Mouse (Mus musculus): ENCODE results near the gene Wfikkn2. TPM values are rescaled to one million over a fixed set of nuclear protein-coding genes. Genes with fewer than 3 reads are reported as not detected.

The Wfikkn2 gene
- polyA plus RNA-seq (2014; fragmentation: Nextera tagmentation; extraction: Ambion mirVana): 0.79 and 1.2 TPM in 2 replicates

DNA sequence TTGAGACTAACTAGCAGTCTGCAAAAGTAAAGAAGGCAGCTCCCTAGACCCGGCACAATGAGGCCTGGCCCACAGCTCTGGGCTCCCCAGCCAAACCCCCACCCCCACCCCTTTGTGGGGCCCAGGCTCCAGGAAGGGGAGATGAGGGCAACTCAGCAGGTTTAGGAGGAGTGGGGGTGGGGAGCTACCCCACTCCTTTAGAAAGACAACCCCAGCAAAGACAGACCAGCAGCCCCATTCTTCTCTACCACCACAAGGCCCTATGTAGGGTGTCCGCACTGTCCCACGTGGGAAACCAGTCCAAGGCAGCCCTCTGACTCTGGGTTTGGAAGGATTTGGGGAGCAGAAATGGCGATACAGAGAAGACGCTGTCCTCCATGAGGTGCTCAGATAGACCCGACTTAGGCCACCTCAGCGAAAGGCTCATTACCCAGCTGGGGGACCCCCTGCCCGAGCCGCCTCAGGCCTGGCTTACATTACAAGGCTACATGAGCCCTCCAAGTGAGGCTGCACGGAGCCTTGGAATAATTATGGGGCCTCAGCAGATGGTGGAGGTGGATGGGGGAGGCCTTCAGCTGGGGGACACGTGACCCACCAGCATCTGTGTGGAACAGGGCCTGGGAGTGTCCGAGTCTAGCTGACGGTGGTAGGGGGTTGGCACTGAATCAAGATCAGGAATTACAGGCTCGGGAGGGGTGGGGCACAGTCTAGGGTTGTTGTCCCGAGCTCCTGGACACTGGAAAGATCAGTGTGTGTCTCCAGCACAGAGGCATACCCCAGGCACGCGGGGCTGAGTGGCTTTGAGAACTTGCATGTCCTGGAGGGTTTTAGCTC, at the start of gene Wfikkn2:
Gene Wfikkn2, minus strand, starts transcription at position 51 of the 834 bp plus-strand sequence.
- Histone ChIP-seq H3K4me2 (replicated peaks; ENCODE audit: low read depth, low read length) (no peak within 1 kb of the TSS), H3K4me3 (ENCODE audit: low read length) (no peak within 1 kb of the TSS), H3K36me3 (ENCODE audit: control insufficient read depth, insufficient read depth, low read length) (no peaks in the 10 kb centered on the region), H3K27ac (ENCODE audit: low read depth, low read length) (peak within 1 kb of the TSS; percentile 69; the same call in 1 of the 2 replicates), H3K9me3 (ENCODE audit: control insufficient read depth, low read length) (no peaks in the 10 kb centered on the region), H3K4me1 (ENCODE audit: control insufficient read depth, insufficient read depth, low read length) (peaks cover 39% of the 10 kb centered on the region), H3K9ac (ENCODE audit: low read depth, low read length) (0 out of 2 replicates have a peak within 1 kb of the TSS, but pooled peaks have one; percentile 7), H3K27me3 (ENCODE audit: control insufficient read depth, insufficient read depth, low read length) (no peaks in the 10 kb centered on the region)
- ATAC-seq (ENCODE audit: low FRiP score, low TSS enrichment): peak; percentile 84
- WGBS: 32% methylated on average over 17 of the region's 17 CpGs

DNA sequence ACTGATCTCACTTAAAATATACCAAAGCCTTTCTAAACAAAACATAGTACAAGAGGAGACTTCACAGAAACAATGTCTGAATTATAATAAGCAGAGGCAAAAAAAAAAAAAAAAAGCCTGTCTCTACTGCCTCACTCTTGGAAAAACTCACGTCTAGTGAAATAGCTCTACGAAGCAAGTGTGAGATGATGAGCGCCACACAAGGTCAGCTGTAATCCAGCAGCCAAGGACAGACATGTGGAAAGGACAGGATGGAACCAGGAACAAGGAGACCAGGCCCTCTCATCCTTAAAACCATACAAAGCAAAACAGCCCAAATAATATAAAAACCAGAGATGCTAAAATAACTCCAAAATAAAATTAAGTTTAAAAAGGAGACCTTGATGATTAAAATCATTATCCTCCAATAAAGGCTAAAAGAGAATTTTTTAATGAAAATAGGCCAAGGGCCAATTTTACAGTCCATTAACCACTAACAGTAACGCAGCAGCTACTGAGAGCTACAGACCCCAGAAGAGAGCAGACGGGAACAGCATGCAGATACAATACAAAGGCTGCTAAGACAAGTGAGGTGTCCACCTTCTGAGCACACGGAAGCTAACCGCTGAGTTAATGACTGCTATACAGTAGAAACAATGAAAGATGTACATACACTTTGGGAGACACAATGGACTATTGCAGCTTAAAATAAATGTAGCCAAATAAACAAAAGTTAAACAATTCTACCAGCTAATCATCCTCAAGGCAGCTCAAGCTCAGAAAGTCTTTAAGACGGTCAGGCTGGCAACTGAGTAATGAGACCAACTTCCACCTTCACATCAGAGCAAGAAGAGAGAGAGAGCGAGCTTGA, 49.4 kb upstream of the Wfikkn2 start:
- ATAC-seq (ENCODE audit: low FRiP score, low TSS enrichment): no peak
- Histone ChIP-seq H3K9ac (ENCODE audit: low read depth, low read length) (no peak overlapping the region), H3K27me3 (ENCODE audit: control insufficient read depth, insufficient read depth, low read length) (no peaks in the 10 kb centered on the region), H3K4me3 (ENCODE audit: low read length) (no peak overlapping the region), H3K27ac (ENCODE audit: low read depth, low read length) (no peak overlapping the region), H3K4me1 (ENCODE audit: control insufficient read depth, insufficient read depth, low read length) (no peaks in the 10 kb centered on the region), H3K36me3 (ENCODE audit: control insufficient read depth, insufficient read depth, low read length) (peaks cover 94% of the 10 kb centered on the region), H3K9me3 (ENCODE audit: control insufficient read depth, low read length) (no peaks in the 10 kb centered on the region), H3K4me2 (replicated peaks; ENCODE audit: low read depth, low read length) (no peak overlapping the region)
- WGBS: 78% methylated on average over 9 of the region's 9 CpGs

DNA sequence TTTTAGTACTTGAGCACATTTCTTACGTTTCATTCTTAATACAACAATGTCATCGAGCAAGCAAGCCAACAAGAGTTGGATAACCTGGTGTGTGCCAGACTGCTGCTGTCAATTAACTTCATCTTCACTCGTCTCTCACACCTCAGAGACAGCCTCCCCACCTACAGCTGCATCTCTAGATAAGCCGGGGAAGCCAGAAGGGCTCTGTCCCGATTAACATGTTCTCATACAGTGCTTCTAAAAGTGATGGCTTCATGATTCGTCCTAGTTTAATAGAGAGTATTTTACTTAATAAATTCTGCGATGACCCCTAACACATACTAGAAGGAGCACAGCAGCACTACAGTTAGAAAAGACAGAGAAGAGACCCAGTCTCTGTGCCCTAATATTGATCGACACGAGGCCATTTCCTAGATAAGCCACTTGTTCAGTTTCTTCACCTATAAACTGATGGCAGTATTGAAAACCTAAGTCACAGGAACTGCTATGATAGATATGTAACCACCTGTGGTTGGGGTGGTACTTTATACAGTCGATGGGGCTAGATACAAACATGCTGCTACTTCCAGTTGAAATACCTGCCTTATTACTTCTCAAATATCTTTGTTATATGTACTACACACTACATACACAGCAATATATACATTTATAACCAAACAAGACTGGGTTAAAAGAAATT, 44.4 kb upstream of the Wfikkn2 start:
- Histone ChIP-seq H3K9ac (ENCODE audit: low read depth, low read length) (no peak overlapping the region), H3K4me2 (replicated peaks; ENCODE audit: low read depth, low read length) (no peak overlapping the region), H3K4me3 (ENCODE audit: low read length) (no peak overlapping the region), H3K27ac (ENCODE audit: low read depth, low read length) (no peak overlapping the region), H3K9me3 (ENCODE audit: control insufficient read depth, low read length) (no peaks in the 10 kb centered on the region), H3K36me3 (ENCODE audit: control insufficient read depth, insufficient read depth, low read length) (peaks cover 94% of the 10 kb centered on the region), H3K27me3 (ENCODE audit: control insufficient read depth, insufficient read depth, low read length) (no peaks in the 10 kb centered on the region), H3K4me1 (ENCODE audit: control insufficient read depth, insufficient read depth, low read length) (no peaks in the 10 kb centered on the region)
- 94% methylated on average over 10 of the region's 10 CpGs for WGBS
- no peak for ATAC-seq (ENCODE audit: low FRiP score, low TSS enrichment)

DNA sequence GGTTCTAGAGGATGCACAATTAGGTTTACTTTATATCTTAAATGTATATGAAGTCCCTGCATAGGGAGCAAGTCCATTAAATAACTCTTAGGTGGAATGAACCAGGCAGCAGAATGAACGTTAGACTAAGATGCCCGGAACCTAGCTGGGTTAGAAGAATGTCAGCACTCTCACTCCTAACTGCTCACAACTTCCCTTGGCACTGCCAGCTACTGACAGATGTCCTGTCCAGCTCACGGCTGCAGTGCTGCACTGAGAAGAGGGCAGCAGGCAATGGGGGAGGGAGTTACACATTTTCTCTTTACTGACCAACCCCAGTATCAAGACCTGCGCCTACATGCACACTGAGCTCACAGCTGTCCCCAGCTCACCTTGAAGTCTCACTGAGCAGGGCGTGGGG, 41.3 kb upstream of the Wfikkn2 start:
- peaks cover 84% of the 10 kb centered on the region for H3K36me3 ChIP-seq (ENCODE audit: control insufficient read depth, insufficient read depth, low read length)
- ATAC-seq (ENCODE audit: low FRiP score, low TSS enrichment): no peak

DNA sequence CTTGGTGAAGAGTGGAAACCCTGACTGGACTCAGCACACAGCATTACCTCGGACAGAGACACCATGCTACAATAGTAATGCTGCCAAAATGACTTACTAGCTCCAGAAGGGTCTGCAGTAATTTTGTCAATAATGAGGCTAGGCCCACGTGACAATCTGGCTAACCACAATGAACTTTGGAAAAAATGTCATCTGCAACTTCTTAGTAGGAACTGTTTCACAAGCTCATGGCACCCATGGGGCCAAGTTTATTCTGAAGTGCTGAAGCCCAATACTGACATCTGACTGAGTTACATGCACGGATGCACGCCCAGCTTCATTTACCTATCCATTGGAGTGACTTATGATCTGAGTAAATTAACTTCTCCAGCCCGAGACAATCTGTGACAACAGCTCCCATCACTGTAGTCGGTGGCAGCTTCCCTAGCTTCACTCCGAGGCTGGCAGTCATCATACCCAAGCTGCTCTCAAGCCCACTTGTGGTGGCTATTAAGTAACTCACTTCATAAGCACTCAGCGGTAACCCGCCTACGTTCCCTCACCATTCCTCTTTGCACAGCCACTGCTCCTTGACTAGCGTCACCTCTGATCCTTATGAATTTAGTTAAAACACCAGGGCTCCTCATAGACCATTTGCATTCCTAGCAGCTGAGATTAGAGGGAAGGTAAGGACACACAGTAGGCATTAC, 40.2 kb upstream of the Wfikkn2 start:
- no peak overlapping the region for H3K9ac ChIP-seq (ENCODE audit: low read depth, low read length)
- 87% methylated on average over 11 of the region's 11 CpGs for WGBS
- H3K4me2 ChIP-seq (replicated peaks; ENCODE audit: low read depth, low read length): no peak overlapping the region
- H3K4me3 ChIP-seq (ENCODE audit: low read length): no peak overlapping the region
- H3K36me3 ChIP-seq (ENCODE audit: control insufficient read depth, insufficient read depth, low read length): peaks cover 75% of the 10 kb centered on the region
- H3K27ac ChIP-seq (ENCODE audit: low read depth, low read length): no peak overlapping the region
- H3K4me1 ChIP-seq (ENCODE audit: control insufficient read depth, insufficient read depth, low read length): no peaks in the 10 kb centered on the region
- H3K9me3 ChIP-seq (ENCODE audit: control insufficient read depth, low read length): no peaks in the 10 kb centered on the region
- no peaks in the 10 kb centered on the region for H3K27me3 ChIP-seq (ENCODE audit: control insufficient read depth, insufficient read depth, low read length)
- ATAC-seq (ENCODE audit: low FRiP score, low TSS enrichment): no peak

More for the DNA sequence above, 41.3 kb upstream of the Wfikkn2 start:
- no peak overlapping the region for H3K27ac ChIP-seq (ENCODE audit: low read depth, low read length)
- H3K4me2 ChIP-seq (replicated peaks; ENCODE audit: low read depth, low read length): no peak overlapping the region
- H3K4me3 ChIP-seq (ENCODE audit: low read length): no peak overlapping the region
- 92% methylated on average over 5 of the region's 5 CpGs for whole genome bisulfite sequencing
- no peak overlapping the region for H3K9ac ChIP-seq (ENCODE audit: low read depth, low read length)
- H3K4me1 ChIP-seq (ENCODE audit: control insufficient read depth, insufficient read depth, low read length): no peaks in the 10 kb centered on the region
- H3K9me3 ChIP-seq (ENCODE audit: control insufficient read depth, low read length): no peaks in the 10 kb centered on the region
- H3K27me3 ChIP-seq (ENCODE audit: control insufficient read depth, insufficient read depth, low read length): no peaks in the 10 kb centered on the region

DNA sequence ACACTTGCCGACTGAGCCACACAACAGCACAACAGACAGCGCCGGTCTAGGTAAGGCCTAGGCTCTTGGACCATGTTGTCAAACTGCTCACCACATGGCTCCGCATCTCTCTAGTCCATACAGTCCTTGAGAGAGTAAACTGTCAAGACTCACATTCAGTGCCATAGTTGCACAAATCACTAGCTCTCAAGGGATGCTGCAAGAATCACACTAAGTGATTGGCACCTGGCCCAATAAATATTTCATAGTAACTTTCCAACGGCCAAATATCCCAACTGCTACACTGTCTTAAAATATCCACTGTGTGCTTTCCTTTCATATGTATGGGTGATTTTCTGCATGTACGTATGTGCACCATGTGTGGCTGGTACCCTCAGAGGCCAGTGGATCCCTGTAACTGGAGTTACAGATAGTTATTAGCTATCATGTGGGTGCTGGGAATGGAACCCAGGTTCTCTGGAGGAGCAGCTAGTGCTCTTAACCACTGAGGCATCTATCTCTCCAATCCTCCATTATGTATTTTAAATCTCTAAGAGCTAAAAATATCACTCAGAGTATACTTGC, 37.8 kb upstream of the Wfikkn2 start:
- Histone ChIP-seq H3K4me2 (replicated peaks; ENCODE audit: low read depth, low read length) (no peak overlapping the region), H3K4me3 (ENCODE audit: low read length) (no peak overlapping the region), H3K9me3 (ENCODE audit: control insufficient read depth, low read length) (no peaks in the 10 kb centered on the region), H3K4me1 (ENCODE audit: control insufficient read depth, insufficient read depth, low read length) (no peaks in the 10 kb centered on the region), H3K27ac (ENCODE audit: low read depth, low read length) (no peak overlapping the region), H3K36me3 (ENCODE audit: control insufficient read depth, insufficient read depth, low read length) (peaks cover 51% of the 10 kb centered on the region), H3K9ac (ENCODE audit: low read depth, low read length) (no peak overlapping the region), H3K27me3 (ENCODE audit: control insufficient read depth, insufficient read depth, low read length) (no peaks in the 10 kb centered on the region)
- no peak for ATAC-seq (ENCODE audit: low FRiP score, low TSS enrichment)
- 93% methylated on average over 6 of the region's 6 CpGs for WGBS

DNA sequence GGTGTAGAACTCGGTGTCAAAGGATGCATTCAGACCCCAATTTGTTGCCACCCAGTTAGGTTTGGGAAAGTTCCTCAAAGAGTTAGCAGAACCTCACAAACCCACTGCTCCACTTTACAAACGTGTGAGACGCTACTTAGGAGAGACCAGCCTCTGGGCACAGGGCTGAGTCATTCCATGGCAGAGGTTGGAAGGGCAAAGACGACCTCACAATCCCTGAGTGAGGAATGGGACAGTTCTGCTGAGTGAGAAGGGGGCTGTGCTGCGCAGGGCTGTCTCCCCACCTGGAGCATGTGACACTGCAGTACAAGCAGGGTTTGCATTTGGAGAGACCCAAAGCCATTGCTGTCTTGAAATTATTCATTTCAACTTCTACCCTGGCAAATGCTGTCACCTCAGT, 36.5 kb upstream of the Wfikkn2 start:
- no peaks in the 10 kb centered on the region for H3K9me3 ChIP-seq (ENCODE audit: control insufficient read depth, low read length)
- H3K27ac ChIP-seq (ENCODE audit: low read depth, low read length): no peak overlapping the region
- 70% methylated on average over 5 of the region's 5 CpGs for WGBS
- H3K9ac ChIP-seq (ENCODE audit: low read depth, low read length): no peak overlapping the region
- no peaks in the 10 kb centered on the region for H3K27me3 ChIP-seq (ENCODE audit: control insufficient read depth, insufficient read depth, low read length)
- peaks cover 39% of the 10 kb centered on the region for H3K36me3 ChIP-seq (ENCODE audit: control insufficient read depth, insufficient read depth, low read length)
- ATAC-seq (ENCODE audit: low FRiP score, low TSS enrichment): no peak
- H3K4me3 ChIP-seq (ENCODE audit: low read length): no peak overlapping the region
- H3K4me1 ChIP-seq (ENCODE audit: control insufficient read depth, insufficient read depth, low read length): no peaks in the 10 kb centered on the region
- H3K4me2 ChIP-seq (replicated peaks; ENCODE audit: low read depth, low read length): no peak overlapping the region

Measured in kidney, embryonic 14.5 days (tissue).